Mouse (Mus musculus) WW6 (cell line): ENCODE measurements at regions not wholly inside any gene's neighbourhood (a gene's known extent, or its start where the extent isn't known, plus 50 kb on each side); places are given as distances from the start of the nearest gene placed in this dataset.

Source experiments
- DNase-seq: peaks from one replicate; pipeline ENCODE4 v3.0.0-alpha.2; 2013; ENCODE audit warnings: low read depth, low spot score

DNA sequence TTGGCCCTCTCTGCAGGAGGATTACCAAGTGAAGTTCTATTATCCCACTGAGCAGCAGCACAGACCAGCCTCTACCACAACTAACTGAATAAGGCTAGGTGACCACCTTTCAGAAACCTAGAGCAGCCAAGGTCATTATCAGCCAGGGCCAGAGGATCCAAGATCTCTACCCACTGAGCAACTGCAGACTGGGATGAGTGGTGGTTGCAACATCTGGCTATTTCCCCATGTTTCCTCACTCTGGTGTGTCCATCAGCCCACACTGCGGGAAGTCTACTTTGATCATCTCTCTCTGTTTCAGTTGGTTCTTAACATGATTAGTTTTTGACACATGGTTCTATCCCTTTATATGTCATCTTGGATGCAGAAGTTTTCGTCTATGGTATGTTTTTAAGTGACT, 157.2 kb downstream of the Cog6 start:
- no peak for DNase-seq

DNA sequence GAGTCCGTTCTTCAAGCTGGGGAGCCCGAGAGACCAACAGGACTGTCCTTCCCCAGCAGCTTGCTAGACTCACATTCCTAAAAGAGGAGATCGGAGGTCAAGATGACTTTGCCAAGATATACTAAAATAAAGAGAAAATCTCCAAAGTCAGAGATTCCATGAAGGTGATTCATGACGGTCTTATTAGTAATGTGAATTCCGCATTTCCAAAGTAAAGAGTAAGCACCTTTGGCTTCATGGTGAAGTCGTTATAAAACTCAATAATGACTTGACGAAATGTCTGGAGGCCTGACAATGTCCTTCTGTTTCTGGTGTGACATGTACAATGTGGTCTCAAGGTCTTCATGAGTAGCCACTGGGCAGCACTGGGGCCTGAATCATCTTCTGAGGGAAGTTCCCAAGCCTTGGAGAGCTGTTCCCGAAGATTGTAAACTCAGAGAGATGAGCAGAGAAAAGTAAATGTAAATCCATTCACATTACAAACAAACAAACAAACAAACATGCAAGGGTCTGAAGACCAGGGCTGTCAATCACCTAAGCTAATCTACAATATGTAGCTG, 157.7 kb downstream of the Cog6 start:
- no peak for DNase-seq

DNA sequence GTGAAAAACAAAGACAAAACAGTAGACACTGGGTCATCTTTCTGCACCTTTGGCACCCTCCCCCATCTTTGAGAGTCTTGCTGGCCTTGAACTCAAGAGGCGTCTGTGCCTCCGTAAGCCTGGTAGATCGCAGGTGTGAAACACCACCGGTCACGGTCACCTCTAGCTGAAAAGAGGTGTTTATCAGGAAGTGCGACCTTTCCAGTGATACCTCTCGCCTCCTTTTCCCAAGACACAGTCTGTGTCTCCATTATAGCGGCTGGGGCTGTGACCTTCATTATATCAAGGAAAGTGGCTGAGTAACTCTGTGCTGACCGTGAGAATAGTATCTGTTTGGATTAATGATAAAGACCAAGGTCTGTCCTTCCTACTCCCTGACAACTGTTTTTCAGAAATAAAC, 158.8 kb downstream of the Cog6 start:
- no peak for DNase-seq

DNA sequence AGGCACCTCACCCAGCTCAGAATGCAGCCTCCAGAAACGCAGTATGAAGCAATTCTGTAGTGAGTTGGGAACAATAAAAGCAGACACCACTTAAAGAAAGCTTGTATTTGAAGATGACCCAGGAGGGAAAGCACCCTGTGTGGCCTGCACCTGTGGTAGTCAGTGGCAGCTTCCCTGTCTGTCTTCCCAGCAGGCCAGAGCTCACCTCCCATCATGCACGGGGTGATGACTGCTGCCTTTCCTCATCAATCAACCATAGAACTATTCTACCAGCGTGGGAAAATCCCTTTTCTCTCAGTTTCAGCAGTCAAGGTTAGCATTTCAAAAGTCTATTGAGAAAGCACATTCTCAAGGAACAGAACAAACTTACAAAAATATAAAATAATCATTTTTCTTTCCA, 160.0 kb downstream of the Cog6 start:
- no peak for DNase-seq

DNA sequence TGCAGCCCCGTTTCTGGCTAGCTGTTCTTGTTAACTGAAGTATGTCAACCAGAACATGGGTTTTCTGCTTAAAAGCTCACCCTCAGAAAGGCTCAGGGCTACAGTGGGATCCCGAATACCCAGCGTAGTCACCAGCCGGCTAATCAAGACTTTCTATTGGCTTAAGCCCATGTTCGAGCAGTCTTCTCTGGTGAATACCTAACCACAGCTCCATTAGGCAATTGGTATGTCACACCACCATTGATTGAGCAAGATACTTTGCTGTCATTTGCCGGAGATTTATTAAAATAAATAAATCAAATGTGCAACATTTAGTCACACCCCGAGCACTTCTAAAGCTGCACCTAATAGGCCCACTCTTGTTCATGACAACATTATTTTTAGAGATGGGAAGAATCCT, 162.5 kb downstream of the Cog6 start:
- DNase-seq = no peak

DNA sequence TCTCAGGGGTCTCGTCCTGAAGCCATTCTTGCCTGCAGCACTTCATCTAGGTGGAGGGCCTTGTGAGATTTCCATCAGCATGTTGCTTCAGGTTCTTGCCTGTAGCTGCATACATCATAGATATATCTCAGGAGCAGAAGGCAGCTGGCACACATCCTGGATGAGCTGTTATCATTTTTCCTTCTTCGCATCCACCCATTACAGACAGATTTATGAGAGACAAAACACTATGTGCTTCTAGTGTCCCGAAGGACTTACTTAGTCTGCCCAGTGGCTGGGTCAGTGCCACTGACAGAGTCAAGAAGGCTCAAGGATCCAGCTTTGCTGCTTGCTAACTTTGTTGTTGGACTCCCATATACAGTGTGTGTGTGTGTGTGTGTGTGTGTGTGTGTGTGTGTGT, 163.9 kb downstream of the Cog6 start:
- DNase-seq = no peak

DNA sequence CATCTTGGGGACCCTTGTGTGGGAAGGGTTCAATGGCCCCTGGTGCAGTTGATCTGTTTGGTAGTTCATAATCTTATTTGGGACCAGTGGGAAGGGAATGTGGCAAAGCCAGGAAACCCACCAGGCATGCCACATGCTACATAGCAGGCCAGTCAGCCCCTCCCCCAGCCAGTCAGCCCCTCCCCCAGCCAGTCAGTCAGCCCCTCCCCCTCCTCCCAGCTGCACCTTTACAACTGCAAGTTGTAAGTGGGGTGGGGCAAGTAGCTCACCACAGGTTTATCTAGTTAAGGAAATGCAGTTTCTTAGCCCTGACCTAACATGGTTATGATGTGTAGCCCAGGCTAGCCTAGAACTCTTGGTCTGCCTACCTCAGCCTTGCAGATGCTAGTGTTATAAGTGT, 171.9 kb downstream of the Cog6 start:
- no peak for DNase-seq

DNA sequence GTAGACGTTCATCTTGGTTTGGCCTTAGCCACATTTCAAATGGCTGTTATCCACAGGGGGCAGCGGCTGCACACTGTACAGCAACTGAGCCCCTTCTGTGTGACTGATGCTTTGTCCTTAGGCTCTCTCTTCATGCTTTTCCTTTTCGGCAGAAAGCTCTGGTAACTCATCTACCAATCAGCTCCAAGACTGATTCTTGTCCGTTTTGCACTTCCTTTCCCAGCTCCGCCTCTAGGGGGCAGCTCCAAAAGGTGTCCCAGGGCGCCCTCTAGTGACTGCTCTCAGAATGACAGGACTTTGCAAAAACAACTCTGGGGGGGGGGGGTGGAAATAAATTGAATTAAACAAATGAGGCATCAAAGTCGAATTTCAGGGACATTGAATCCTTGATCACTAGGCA, 173.0 kb downstream of the Cog6 start:
- DNase-seq = peak; percentile 40

DNA sequence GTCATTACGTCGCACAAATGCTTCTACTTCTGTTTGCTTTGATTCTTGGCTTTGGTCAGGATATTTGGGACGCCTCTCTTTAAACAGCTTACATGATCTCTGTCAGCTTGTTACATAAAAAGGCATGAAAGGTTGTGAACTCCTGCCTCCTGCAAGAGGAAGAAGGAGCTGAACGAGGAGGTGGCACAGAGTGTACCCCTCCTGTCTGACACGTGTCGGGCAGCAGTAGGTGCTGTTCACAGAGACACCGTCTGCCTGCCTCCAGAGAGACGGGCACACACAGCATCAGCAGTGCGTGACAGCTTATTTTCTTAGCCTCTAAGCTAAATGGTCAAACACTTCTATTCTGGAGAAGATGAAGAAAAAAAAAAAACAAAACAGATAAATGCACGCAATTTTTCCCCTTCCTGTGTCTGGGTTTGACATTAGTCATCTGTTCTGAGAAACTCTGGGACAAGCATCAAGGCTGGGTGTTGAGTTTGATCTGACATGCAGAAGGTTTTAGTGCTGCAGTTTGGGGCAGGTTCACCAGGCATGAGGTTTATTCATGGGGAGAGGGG, 174.1 kb downstream of the Cog6 start:
- DNase-seq = no peak

DNA sequence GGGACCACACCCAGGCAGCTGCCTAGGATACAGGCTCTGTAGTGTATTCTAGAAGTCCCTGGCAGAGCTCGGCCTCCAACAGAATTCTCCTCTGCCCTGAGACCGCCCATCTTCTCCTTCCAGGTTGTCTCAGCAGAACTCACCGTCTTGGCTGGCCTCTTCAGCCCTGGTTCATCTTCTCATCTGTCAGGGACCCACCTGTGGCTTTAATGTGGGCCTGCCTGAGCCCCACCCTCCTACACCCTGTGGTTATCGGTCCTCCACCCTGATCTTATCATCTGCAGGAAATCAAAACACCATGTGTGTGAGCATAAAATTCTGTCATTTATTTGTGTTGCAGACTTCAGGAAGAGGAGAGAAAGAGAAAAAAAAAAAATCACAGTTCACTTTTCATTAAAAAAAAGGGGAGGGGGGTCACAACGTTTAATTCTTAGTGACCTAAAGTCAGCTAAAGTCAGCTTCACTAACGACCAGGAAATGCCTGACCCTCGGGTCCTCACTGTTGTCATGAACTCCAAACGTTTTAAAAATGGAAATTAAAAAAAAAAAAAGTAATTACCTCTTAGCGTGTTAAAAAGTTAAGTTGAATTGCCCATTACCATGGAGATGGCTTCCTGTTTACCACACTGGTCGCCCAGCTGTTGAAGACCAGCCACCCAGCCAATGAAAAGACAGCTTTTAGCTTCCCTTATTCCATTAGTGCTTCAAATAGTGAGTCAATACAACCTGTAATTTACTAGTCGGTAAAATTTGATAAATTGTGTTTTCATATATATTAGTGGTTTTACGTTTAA, 176.7 kb downstream of the Cog6 start:
- DNase-seq = no peak

DNA sequence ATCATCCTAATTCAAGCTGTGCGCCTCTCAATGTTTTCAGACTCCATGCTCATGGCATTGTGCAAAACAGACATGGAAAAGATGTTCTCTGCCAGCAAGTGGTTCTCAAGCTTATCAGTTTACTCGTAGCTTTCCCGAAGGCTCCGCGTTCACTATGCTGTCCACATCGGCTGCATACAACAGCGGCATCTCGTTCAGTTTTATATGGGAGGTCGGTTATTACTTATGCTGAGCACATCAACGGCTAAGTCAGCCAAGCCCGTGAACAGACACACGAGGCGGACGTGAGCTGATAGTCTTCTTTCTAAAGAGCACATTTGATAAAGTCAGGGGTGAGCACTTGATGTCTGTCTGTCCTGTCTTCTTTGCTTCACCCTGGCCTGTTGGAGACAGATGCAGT, 179.0 kb downstream of the Cog6 start:
- DNase-seq = no peak

DNA sequence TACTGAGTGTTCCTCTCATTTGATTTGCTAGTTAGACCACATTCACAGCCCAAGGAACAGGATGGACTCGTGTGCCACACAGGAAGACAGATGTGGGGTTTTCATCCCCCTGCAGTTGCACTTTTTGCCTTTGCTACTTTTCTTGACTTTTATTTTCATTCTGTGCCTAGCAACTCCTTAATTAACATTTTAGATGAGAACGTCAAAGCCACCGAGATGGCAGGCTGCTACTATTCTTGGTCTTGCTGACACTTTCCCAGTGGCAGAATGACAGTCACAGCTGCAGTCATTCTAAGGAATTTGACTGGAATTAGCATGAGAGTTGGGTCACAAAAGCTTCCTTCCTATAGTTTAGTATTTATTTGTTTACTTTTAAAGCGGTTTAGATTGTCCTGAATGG, 179.5 kb downstream of the Cog6 start:
- no peak for DNase-seq

DNA sequence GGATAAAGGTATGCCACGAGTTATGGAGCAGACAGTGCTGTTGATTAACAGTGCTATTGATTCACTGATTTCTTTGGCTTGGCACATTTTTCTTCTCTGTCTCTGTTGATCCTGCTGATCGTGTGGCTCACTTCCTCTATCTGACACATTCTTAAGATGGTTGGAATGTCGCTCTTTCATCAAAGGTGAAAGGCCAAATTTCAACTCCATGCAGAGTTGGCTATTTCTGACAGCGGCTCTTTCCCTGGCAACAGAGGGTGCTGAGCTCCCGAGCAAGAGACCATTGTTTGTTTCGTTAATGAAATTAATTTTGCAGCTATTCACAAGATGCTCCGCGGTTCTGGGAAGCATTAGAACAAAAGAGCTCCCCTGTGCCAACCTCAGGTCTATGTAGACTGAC, 180.3 kb downstream of the Cog6 start:
- no peak for DNase-seq

DNA sequence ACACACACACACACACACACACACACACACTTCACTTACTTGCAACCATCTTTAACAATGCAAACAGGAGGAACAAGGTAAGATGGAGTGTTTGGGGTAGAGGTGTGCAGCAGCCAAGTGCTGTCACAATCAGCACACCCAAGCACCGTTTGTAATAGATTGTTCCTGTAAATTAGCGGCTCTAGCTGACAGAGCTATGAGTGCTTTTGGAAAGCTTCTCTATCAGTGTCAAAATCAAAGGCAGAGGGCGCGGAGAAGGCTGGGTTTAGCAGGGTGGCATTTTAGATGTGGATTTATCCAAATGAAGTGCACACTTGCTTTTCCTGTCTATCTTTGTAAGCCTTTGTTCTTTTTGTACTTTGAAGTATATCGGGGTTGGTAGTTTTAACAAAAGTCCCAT, 184.6 kb downstream of the Cog6 start:
- DNase-seq = no peak

DNA sequence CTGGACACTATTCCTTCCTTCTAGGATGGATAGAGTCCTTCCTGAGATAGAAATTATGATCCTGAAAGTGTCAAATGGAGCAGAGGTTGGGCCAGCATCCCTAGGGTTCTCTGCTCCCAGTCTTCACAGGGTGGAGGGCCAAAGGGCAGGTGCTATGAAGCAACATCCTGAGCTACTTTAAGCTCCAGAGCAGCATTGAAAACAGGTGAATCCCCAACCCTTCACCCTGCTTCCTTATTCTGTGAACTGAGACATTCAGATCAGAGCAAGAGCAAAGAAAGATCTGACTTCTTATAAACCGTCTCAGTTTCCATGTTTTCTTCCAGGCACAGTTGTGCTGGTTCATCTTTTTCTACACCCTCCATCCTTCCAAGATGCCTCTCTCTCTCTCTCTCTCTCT, 185.1 kb downstream of the Cog6 start:
- DNase-seq = no peak

DNA sequence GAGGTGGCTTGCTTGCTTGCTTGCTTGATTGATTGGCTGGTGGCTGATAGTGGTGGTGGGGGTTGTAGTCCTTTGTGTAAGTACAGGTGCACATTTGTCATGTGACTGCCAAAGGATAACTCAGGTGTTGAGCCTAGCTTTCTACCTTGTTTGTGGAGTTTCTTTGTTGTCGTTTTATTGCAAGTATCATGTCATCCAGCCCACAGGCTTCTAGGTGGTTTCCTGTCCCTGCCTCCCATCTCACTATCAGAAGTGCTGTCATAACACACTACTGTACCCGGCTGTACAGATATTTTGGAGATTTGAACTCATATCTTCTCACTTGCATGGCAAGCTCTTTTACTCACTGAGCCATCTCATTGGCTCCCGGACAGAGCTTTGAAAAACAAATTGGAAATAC, 186.9 kb downstream of the Cog6 start:
- DNase-seq = no peak

DNA sequence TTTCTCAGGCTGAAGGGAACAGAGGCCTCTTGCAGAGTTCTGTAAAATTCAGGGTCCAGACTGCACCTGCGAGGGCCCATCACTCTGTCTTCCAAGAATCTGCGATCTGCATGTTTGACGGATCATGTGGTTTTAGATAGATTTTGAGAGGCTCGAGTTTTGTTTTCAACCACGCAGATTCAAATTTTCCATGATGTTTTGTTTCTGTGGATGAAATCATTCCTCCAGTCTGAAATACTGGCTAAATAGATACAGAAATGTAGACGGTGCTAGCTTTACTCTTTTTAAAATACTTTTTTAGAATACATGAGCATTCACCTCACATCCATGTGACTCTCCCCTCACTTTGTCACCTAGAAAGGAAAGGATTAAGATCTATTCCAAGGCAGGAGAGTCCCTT, 188.0 kb downstream of the Cog6 start:
- DNase-seq = no peak

DNA sequence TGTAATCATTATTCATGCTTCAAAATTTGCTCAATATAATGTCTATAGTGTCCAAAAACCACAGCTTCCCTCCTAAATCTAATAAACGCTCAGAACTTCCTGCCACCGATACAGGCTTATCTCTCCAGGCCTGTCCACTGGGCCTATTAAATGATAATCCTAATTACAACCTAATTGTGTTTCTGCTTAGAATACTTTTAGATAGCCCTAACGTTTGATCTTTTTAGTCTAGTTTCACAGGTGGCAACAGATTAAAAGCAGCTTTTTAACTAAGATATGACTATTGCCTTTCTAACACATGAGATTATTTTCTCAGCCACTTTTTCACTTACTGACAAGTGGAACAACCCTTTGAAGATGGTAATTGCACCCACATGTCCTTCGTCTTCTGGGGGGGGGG, 188.6 kb downstream of the Cog6 start:
- no peak for DNase-seq

DNA sequence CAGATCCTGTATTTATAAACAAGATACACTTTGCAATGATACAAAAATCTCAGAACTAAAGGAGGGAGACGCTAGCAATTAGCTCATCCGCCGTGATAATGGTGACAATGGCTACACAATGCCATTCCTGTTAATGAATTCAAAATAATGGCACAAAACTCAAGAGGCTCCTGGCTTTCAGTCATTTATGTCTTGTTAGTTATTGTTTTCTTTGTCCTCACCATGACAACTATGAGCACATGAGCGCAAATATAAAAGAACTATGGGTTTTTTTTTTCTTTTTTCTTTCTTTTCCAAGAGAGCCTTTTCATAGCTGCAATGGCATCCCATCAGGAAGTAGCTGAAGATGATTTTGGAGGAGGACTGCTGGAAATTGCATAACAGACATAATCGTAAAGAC, 194.2 kb downstream of the Cog6 start:
- no peak for DNase-seq

DNA sequence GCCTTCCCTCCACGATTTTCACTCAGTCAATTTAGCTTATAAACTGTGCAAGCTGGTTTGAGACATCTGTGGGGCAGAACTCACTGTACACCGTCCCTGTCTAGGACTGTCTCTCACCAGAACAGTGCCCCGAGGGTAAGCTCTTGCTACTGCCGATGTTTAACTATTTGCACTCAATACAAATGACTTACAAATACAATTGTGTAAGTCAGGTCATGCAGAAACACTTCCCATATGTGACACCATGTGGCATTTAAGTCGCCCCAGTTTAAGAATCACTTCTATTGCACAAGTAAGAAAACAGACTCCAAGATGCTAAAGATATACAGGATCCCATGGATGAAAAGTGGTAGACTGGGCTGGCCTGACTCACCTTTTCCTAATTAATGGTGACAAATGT, 195.6 kb downstream of the Cog6 start:
- DNase-seq = no peak

DNA sequence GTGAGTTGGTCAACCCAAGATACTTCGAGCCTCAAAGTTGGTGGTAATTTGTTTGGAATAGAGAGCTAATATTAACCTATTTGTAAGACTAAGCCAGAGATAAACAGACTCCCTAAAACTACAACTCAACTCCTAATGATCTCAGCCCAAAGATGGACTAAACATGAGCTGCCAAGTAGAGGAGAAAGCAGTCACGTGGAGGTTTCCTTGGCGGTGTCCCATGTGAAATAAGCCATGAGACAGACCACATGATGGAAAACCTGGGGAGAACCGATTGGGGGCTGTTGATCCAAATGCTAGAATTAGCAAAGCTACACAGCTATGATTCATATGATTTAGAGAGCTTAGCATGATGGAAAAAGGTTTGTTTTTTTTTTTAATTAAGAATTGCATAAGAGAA, 198.6 kb downstream of the Cog6 start:
- no peak for DNase-seq

DNA sequence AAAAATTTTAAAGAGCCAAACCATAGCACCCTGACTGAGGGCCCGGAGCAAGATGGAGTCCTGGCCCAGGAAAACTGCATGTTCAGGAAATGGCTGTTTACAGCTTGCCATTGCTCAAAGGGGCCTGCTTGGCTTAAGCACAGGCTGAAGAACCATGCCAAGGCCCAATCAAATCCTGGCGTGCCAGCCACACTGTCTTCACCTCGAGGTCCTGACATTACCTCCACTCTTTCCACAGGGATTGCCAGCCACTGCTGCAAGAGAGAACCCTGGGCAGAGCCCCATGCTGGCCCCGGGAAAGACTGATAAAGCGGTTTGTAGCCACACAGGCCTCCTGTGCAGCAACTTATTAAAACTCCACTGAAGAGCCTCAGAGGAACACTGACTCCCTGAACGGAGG, 199.6 kb downstream of the Cog6 start:
- DNase-seq = no peak

DNA sequence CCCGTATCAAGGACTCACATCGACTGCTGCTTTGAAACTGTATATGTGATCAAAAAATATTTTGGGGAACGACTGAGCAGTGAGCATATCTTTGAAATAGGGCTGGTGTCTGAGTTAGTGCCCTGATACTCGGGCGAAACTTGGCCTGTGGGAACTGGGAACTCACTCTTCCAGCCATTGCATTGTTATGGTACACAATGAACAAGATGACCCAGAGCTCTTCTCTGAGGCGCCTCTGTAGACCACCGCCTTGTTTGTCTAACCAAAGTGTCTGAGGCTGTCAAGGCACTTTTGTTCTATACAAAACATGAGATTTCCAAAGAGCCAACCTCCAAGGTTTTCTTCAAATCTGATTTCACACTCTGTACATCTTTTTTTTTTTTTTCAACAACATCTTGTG, 201.5 kb downstream of the Cog6 start:
- no peak for DNase-seq

DNA sequence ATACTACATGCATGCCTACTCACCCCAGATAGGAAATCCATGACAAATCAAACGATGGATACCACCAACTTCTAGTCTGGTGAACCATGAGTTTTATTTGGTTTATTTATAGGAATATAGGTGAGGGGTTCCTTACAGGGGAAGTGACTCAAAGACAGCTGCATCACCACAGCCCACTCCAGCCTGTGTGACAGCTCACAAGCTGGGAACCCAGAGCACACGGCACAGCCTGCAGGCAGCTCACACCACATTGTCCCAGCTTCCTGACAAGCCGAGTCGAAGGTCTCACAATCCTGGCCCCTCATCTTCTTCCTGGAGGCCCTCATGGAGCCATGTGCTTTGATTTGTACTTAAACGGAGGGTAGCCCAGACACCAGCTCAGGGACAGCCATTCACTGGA, 214.7 kb downstream of the Cog6 start:
- no peak for DNase-seq
